Mouse (Mus musculus) hindbrain, embryonic 13.5 days (tissue): Measurements from ENCODE around the gene Serp1. TPM values are rescaled to one million over a fixed set of nuclear protein-coding genes. Genes with fewer than 3 reads are reported as not detected.
A peak's percentile ranks its signal among the peaks of the same experiment; 100 is the strongest.

ENCODE experiments used
- ATAC-seq: fragments of 200-750 bp; cut with Nextera tagmentation; 2 replicates; pipeline ENCODE4 v1.8.0; 2017; ENCODE audit warnings: moderate TSS enrichment; ENCODE audit not compliant: low FRiP score
- H3K27ac ChIP-seq: fragments of 300-500 bp; sonication (generic); 2 replicates; pipeline ENCODE4 v1.5.1; 2015; ENCODE audit warnings: inconsistent platforms, mild to moderate bottlenecking, moderate library complexity
- H3K27me3 ChIP-seq: fragments of 300-500 bp; sonication (generic); 2 replicates; pipeline ENCODE4 v1.6.1; 2015; ENCODE audit warnings: mild to moderate bottlenecking, inconsistent platforms
- H3K36me3 ChIP-seq: fragments of 300-500 bp; sonication (generic); 2 replicates; pipeline ENCODE4 v1.6.1; 2015; ENCODE audit warnings: mild to moderate bottlenecking, inconsistent platforms
- H3K4me1 ChIP-seq: fragments of 300-500 bp; sonication (generic); replicated peaks from 2 replicates; pipeline ENCODE4 v1.6.1; 2015; ENCODE audit warnings: inconsistent platforms
- H3K4me2 ChIP-seq: fragments of 300-500 bp; sonication (generic); 2 replicates; pipeline ENCODE4 v1.6.1; 2015; ENCODE audit warnings: inconsistent platforms, mild to moderate bottlenecking, moderate library complexity
- H3K4me3 ChIP-seq: fragments of 300-500 bp; sonication (generic); 2 replicates; pipeline ENCODE4 v1.5.1; 2015; ENCODE audit warnings: mild to moderate bottlenecking, inconsistent platforms
- H3K9ac ChIP-seq: fragments of 300-500 bp; sonication (generic); 2 replicates; pipeline ENCODE4 v1.6.1; 2015; ENCODE audit warnings: mild to moderate bottlenecking, inconsistent platforms
- H3K9me3 ChIP-seq: fragments of 300-500 bp; sonication (generic); 2 replicates; pipeline ENCODE4 v1.6.1; 2016; ENCODE audit warnings: inconsistent platforms
- WGBS: fragments of 180-500 bp; shearing (Covaris S2); methylation state at CpG from one replicate; pipeline ENCODE4 v1.1.7; 2015; 5-methylcytosine and 5-hydroxymethylcytosine counted together
- polyA plus RNA-seq: library from polyadenylated mRNA; unstranded; fragments of >200 nt; fragmentation: Nextera tagmentation; extraction: Ambion mirVana; gene quantifications from 2 replicates; pipeline ENCODE4 v1.2.1, GENCODE M21; 2015

Gene Serp1
- polyA plus RNA-seq = 73.7 and 79.9 TPM in 2 replicates

DNA sequence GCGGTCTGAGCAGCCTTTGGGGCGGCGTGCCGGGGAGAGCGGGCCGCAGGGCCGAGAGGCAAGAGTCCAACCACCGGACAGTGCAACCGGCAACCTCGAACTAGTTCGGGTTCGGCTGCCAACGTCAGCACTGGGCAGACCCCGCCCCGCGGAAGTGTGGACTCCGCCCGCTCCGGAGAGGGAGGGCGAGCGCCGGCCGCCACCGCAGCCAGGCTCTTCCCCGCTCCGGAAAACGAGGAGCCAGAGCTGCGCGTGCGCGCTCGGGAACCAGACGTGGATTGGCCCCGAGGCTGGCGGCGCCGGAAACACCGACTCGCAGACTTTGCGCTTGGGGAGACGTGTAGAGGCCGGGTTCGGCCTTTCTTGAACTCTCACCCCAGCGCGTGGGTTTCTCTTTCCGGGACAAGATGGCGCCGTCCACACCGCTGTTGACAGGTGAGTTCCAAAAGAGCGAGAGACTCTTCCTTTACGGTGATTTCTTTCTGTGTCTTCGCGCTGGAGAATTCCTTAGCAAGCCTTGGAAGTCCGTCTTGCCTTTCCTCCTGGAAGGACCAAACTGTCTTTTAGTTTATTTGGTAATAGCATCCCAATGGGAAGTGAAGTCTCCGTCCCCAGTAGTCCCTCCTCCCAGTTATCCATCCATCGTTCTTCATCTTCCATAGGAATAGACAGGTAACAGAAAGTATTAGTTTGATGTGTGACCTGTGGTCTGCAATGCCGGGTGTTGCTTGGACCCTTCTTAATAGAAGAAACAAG, at the start of gene Serp1, which contains the start of gene Eif2a:
Gene Serp1, minus strand, starts transcription at position 241 of the 756 bp plus-strand sequence.
Gene Eif2a, plus strand, starts transcription at position 170 of the 756 bp plus-strand sequence.
- no peaks in the 10 kb centered on the region for H3K9me3 ChIP-seq
- peak; percentile 99 for ATAC-seq

DNA sequence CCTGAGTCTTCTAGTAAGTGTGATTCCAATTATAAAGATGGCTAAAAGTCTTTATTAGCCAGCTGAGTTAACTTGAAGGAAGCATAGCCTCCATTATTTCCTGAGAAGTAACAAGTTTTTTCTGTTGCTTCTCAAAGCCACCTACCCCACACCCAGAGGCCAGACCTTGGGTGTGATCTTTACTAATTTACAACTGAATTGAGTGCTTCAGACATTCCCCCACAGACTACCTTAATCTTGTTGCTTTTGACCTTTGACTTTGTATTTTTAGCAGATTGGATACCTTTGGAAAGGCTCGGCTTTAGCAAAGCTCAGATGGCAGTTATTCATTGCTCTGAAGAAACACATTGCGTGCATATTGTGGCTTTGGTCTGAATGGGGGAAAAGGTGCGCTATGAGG, 45.1 kb upstream of the Serp1 start:
- Histone ChIP-seq H3K27me3 (no peaks in the 10 kb centered on the region), H3K36me3 (no peaks in the 10 kb centered on the region), H3K4me1 (0 out of 2 replicates have a peak, but pooled peaks cover 3% of the 10 kb centered on the region), H3K4me3 (no peak overlapping the region), H3K4me2 (no peak overlapping the region), H3K9me3 (no peaks in the 10 kb centered on the region), H3K27ac (no peak overlapping the region), H3K9ac (no peak overlapping the region)
- no peak for ATAC-seq
- WGBS = 86% methylated on average over 3 of the region's 3 CpGs

More for the DNA sequence above, at the start of gene Serp1, which contains the start of gene Eif2a:
- H3K9ac ChIP-seq = peak within 1 kb of the TSS; percentile 96
- H3K27ac ChIP-seq = peak within 1 kb of the TSS; percentile 95
- WGBS = under 1% methylated on average over 57 of the region's 57 CpGs
- peak within 1 kb of the TSS; percentile 79 for H3K4me2 ChIP-seq
- H3K27me3 ChIP-seq = no peaks in the 10 kb centered on the region
- peak within 1 kb of the TSS; percentile 92 for H3K4me3 ChIP-seq
- H3K4me1 ChIP-seq = peaks cover 22% of the 10 kb centered on the region
- H3K36me3 ChIP-seq = peaks cover 21% of the 10 kb centered on the region

DNA sequence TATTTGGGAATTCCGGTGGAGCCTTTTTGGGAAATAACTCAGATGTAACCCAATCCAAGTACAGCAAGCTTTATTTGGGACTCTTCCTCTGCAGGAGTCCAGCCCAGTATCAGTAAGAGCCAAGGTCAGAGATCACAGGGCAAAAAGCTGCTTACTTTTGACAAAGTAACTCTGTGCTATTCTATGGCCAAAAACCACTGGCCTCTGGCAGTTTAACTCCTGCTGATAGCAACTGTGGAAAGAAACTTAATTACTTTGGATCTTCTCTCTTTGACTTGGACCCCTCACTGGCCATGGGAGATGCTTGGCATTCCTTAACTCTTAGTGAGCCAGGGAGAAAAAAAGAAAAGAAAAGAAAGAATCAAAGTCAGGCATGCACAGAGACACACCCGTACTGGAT, 35.7 kb upstream of the Serp1 start:
- Histone ChIP-seq H3K9ac (no peak overlapping the region), H3K4me3 (no peak overlapping the region), H3K36me3 (peaks cover 18% of the 10 kb centered on the region), H3K27ac (no peak overlapping the region), H3K9me3 (no peaks in the 10 kb centered on the region), H3K4me1 (no peaks in the 10 kb centered on the region), H3K27me3 (no peaks in the 10 kb centered on the region), H3K4me2 (no peak overlapping the region)
- 27% methylated on average over 2 of the region's 2 CpGs for WGBS
- ATAC-seq = no peak

DNA sequence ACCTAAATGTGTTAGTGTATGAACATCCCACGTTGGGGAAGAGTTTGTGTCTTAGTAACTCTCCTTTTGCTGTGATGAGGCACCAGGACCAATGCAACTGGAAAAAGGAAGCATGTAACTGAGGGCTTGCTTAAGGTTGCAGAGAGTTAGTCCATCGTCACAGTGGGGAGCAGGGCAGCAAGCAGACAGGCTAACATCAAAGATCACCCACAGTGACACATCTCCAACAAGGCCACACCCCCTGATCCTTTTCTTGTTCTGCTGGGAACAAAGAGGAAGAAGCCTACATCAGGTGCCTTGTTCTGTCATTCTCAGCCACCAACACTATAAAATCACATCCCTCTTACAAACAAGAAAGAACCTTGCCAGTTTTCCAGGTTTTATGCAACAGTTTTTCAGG, 34.2 kb upstream of the Serp1 start:
- no peak overlapping the region for H3K9ac ChIP-seq
- no peak for ATAC-seq
- no peaks in the 10 kb centered on the region for H3K4me1 ChIP-seq
- H3K4me2 ChIP-seq = no peak overlapping the region
- H3K9me3 ChIP-seq = no peaks in the 10 kb centered on the region
- H3K4me3 ChIP-seq = no peak overlapping the region
- H3K27me3 ChIP-seq = no peaks in the 10 kb centered on the region
- WGBS = 28% methylated on average over 2 of the region's 2 CpGs
- H3K36me3 ChIP-seq = peaks cover 33% of the 10 kb centered on the region
- H3K27ac ChIP-seq = no peak overlapping the region

DNA sequence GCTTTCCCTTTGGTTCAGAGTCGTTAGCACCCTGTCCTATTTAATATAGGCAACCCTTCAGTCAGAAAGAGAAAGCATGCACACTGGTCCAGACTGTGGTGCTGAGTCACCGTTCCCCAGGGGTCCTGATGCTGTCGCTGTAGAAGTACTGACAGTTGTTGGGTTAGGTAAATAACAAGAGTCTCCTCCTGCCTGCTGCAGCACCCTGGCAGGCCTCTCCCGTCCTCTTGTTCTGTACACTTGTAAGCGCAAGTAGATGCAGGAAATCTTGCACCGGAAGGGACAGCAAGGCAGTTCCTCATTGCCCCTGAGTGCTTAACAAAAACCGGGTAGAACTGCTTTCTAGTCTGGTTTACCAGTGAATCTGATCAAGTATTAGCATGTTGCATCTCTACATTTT, 31.0 kb upstream of the Serp1 start:
- Histone ChIP-seq H3K4me2 (no peak overlapping the region), H3K36me3 (peaks cover 62% of the 10 kb centered on the region), H3K4me3 (no peak overlapping the region), H3K9ac (no peak overlapping the region), H3K4me1 (no peaks in the 10 kb centered on the region), H3K27me3 (no peaks in the 10 kb centered on the region), H3K27ac (no peak overlapping the region), H3K9me3 (no peaks in the 10 kb centered on the region)
- 75% methylated on average over 7 of the region's 7 CpGs for WGBS
- no peak for ATAC-seq

DNA sequence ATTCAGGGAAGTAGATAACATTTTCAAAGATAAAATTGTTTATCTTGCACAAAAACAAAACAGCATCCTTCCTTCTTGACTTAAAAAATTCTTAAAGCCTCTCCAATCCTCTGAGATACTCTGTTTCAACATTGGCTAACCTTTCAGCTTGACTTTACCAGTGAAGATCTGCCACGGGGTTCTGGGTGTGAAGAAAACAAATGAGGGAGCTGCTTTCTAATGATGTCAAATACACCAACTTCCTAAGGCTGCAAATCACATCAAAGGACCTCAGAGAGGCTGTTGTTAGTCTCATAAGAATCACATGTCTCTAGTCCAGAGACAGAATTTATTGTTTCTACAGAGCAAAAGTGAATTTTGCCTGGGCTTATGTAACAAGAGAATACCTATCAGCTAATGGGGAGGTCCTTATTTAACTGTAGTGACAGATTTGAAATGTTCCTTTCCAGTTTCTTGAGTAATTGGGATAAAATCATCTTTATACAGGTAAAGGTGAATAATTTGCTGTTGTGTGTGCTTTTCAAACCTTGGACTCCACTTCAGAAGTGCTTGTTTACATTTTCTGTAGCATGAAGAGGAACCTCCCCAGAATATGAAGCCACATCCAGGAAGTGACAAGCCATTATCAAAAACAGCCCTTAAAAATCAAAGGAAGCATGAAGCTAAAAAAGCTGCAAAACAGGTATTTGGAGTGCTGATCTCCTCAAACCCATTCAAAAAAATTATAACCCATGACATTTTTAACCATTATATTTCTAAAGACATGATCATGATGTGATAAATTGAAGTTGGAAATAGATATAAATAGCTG, 26.5 kb upstream of the Serp1 start:
- no peak for ATAC-seq
- 88% methylated on average over 1 of the region's 1 CpGs for WGBS
- Histone ChIP-seq H3K27me3 (no peaks in the 10 kb centered on the region), H3K4me3 (no peak overlapping the region), H3K27ac (no peak overlapping the region), H3K9ac (no peak overlapping the region), H3K36me3 (peaks cover 81% of the 10 kb centered on the region), H3K4me1 (no peaks in the 10 kb centered on the region), H3K9me3 (no peaks in the 10 kb centered on the region), H3K4me2 (no peak overlapping the region)

DNA sequence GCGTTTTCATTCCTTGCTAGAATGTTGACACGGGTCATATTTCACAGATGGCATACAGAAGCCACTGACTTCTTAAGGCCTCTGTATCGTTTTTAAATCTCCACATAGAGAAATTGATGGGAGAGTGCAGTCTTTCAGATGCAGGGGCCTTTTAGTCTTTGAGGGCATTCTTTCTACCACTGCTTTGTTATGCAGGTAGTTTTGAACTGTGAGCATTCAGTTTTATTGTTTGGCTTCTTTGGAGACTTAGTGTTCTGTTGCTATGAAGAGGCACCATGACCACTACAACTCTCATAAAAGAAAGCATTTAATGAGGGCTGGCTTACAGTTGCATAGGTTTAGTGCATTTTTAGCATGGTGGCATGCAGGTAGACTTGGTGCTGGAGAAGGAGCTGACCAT, 10.9 kb upstream of the Serp1 start:
- Histone ChIP-seq H3K27ac (no peak overlapping the region), H3K36me3 (peaks cover 56% of the 10 kb centered on the region), H3K4me2 (no peak overlapping the region), H3K9ac (no peak overlapping the region), H3K27me3 (no peaks in the 10 kb centered on the region), H3K4me3 (no peak overlapping the region), H3K4me1 (no peaks in the 10 kb centered on the region), H3K9me3 (no peaks in the 10 kb centered on the region)
- ATAC-seq = no peak
- 91% methylated on average over 3 of the region's 3 CpGs for WGBS

DNA sequence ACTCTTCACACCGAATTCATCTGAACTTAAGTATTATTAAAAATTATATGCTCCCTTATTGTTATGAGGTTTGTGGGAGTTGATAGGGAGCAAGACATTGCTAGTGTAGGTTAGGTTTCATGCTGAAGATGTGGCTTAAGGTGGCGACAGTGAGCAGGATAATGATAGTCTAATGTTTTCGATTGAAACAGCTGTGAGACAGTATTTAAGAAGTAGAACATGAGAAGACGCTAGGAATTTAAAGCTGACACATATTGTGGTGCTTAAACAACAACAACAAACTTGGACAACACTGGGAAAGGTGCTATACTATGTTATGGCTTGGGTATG, 681 bp upstream of the Serp1 start:
- Histone ChIP-seq H3K27me3 (no peaks in the 10 kb centered on the region), H3K27ac (peak overlapping the region; percentile 95), H3K9ac (peak overlapping the region; percentile 67), H3K4me2 (peak overlapping the region; percentile 64), H3K36me3 (peaks cover 20% of the 10 kb centered on the region), H3K4me3 (peak overlapping the region; percentile 92), H3K9me3 (no peaks in the 10 kb centered on the region), H3K4me1 (peaks cover 22% of the 10 kb centered on the region)
- 4% methylated on average over 4 of the region's 4 CpGs for WGBS
- ATAC-seq = peak; percentile 0; the same call in 1 of the 2 replicates

DNA sequence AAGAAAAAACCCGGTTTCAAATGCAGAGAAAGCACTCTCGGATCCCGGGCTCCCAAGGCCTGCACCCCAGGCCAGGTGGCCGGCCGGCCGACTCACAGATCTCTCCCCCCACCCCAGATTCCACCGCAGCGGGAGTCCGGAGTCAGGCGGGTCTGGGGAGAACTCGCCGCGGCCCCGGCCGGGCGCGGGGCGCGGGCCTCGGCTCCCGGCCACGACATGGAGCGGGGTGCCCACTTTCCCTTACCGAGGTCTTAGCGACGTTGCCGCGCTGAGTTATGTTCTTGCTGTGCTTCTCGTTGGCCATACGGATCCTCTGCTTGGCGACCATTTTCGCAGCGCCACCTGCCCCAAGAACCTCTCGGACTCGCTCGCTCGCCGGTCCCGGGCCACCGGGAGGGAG, 526 bp downstream of the Serp1 start:
- Histone ChIP-seq H3K9ac (peak overlapping the region; percentile 96), H3K4me3 (peak overlapping the region; percentile 92), H3K9me3 (no peaks in the 10 kb centered on the region), H3K27ac (peak overlapping the region; percentile 95), H3K4me1 (peaks cover 22% of the 10 kb centered on the region), H3K36me3 (peaks cover 26% of the 10 kb centered on the region), H3K4me2 (peak overlapping the region; percentile 79), H3K27me3 (no peaks in the 10 kb centered on the region)
- ATAC-seq = peak; percentile 71
- 0% methylated on average over 40 of the region's 40 CpGs for WGBS

DNA sequence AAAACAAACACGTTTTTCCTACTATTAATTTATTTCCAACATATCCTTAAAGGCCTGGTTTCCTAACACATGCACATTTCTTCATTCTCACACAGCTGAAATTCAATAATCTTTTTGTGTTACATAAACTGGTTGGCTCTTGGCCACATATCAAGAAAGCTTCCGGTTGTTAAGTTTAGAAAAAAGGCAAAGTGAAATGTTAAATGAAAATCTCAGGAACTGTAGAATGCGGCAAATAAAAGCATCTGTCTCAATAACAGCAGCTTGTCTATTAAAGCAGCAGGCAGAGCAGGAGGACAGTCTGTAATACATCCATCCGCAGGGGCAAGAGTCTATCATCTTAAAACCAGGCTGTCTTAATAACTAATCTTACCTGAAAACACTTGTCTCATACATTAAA, 1.4 kb downstream of the Serp1 start:
- H3K4me2 ChIP-seq = peak overlapping the region; percentile 79
- H3K9me3 ChIP-seq = no peaks in the 10 kb centered on the region
- no peak for ATAC-seq
- 72% methylated on average over 4 of the region's 4 CpGs for WGBS
- peaks cover 22% of the 10 kb centered on the region for H3K4me1 ChIP-seq
- H3K36me3 ChIP-seq = peaks cover 26% of the 10 kb centered on the region
- peak overlapping the region; percentile 96 for H3K9ac ChIP-seq
- H3K27ac ChIP-seq = no peak overlapping the region
- H3K4me3 ChIP-seq = peak overlapping the region; percentile 92
- no peaks in the 10 kb centered on the region for H3K27me3 ChIP-seq

DNA sequence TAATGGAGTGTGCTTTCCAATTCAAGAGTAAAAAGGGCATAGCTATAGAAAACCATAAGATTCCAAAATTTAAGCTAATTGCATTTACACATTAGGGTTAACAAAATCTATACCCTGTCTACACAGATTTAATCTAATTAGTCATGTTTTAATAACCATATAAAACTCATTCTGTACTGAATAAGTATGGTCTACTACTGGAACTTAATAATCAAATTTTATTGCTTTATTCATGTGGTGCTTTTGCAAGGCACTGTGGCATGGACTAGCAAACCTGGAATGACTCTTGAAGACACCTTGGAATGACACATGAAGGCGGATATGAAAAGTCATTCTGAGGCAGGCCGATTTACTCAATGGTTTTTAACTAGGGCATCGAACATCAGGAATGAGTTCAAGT, 2.3 kb downstream of the Serp1 start:
- H3K4me2 ChIP-seq = no peak overlapping the region
- H3K27me3 ChIP-seq = no peaks in the 10 kb centered on the region
- WGBS = 93% methylated on average over 3 of the region's 3 CpGs
- no peak overlapping the region for H3K4me3 ChIP-seq
- no peak overlapping the region for H3K9ac ChIP-seq
- peaks cover 26% of the 10 kb centered on the region for H3K36me3 ChIP-seq
- ATAC-seq = no peak
- no peak overlapping the region for H3K27ac ChIP-seq
- no peaks in the 10 kb centered on the region for H3K9me3 ChIP-seq
- peaks cover 22% of the 10 kb centered on the region for H3K4me1 ChIP-seq

DNA sequence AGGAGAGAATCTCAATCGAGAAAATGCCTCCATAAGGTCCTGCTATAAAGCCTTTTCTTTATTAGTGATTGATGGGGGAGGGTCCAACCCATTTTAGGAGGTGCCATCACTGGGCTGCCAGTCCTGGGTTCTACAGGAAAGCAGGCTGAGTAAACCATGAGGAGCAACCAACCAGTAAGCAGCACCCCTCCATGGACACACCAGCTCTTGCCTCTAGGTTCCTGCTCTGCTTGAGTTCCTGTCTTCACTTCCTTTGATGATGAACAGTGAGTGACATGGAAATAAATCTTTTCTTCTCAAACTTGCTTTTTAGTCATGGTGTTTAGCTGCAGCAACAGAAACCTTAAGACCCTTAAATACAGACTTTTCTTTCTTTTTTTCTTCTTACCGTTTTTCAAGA, 4.3 kb downstream of the Serp1 start:
- Histone ChIP-seq H3K4me1 (peaks cover 15% of the 10 kb centered on the region), H3K27me3 (no peaks in the 10 kb centered on the region), H3K4me2 (no peak overlapping the region), H3K4me3 (no peak overlapping the region), H3K36me3 (peaks cover 26% of the 10 kb centered on the region), H3K9ac (no peak overlapping the region), H3K9me3 (no peaks in the 10 kb centered on the region), H3K27ac (no peak overlapping the region)
- no peak for ATAC-seq
- WGBS = 88% methylated on average over 2 of the region's 2 CpGs
